In genomic region chr3:89437269-89437668, GRCm38 (mm10) we compare ENCODE assay signal across 8 mouse cellular contexts. TPM values are rescaled to one million over a fixed set of nuclear protein-coding genes. Genes with fewer than 3 reads are reported as not detected.
DNase-seq lines count a peak whose midpoint lies in the region; ATAC-seq and TF ChIP-seq lines count a peak whose summit lies in the region.

No protein-coding gene starts in this region.

- no peaks in the 10 kb centered on the region for H3K9me3 ChIP-seq in heart, embryonic 16.5 days (replicated peaks; ENCODE audit: control insufficient read depth, low read length)
- H3K9me3 ChIP-seq in limb, embryonic 14.5 days (ENCODE audit: control insufficient read depth, low read length) = no peaks in the 10 kb centered on the region
- H3K9me3 ChIP-seq in midbrain, embryonic 16.5 days (replicated peaks; ENCODE audit: control insufficient read depth, low read length, poor library complexity, severe bottlenecking) = no peaks in the 10 kb centered on the region

- no peak for TF ChIP-seq POLR2A in limb, embryonic 14.5 days (IDR thresholded peaks at IDR 0.05; ENCODE audit: borderline replicate concordance, extremely low read depth, insufficient read depth, insufficient read length)

- DNase-seq in left cerebral cortex, postnatal 14 days (ENCODE audit: low spot score in 2 of 2) = peak; percentile 34 to 47
- DNase-seq in left cerebral cortex, postnatal 36 days (ENCODE audit: low spot score in 2 of 2) = no peak
- DNase-seq in limb, embryonic 14.5 days (ENCODE audit: low spot score) = no peak
- no peak for DNase-seq in cerebellum, postnatal 36 days

- intact Hi-C loops in left cerebral cortex, postnatal 14 days (cut with DNase I) = no loop called here
- intact Hi-C loops in left cerebral cortex, postnatal 36 days (cut with DNase I) = no loop called here

- peak overlapping the region; percentile 77 for H3K4me2 ChIP-seq in heart, embryonic 16.5 days (ENCODE audit: low read depth, low read length)
- H3K4me2 ChIP-seq in limb, embryonic 14.5 days (replicated peaks; ENCODE audit: low read depth, low read length, severe bottlenecking) = peak overlapping the region; percentile 60
- H3K4me2 ChIP-seq in midbrain, embryonic 16.5 days (ENCODE audit: low read length) = peak overlapping the region; percentile 39

- peaks cover 16% of the 10 kb centered on the region for H3K36me3 ChIP-seq in heart, embryonic 16.5 days (ENCODE audit: control insufficient read depth, insufficient read depth)
- peaks cover 25% of the 10 kb centered on the region for H3K36me3 ChIP-seq in limb, embryonic 14.5 days (ENCODE audit: control insufficient read depth, insufficient read depth, low read length)
- H3K36me3 ChIP-seq in midbrain, embryonic 16.5 days (ENCODE audit: control insufficient read depth, insufficient read depth, low read length) = peaks cover 22% of the 10 kb centered on the region

- 21% methylated on average over 5 of the region's 5 CpGs for WGBS in heart, embryonic 16.5 days
- whole genome bisulfite sequencing in limb, embryonic 14.5 days = 33% methylated on average over 5 of the region's 5 CpGs
- WGBS in midbrain, embryonic 16.5 days = 19% methylated on average over 5 of the region's 5 CpGs

- H3K4me3 ChIP-seq in heart, embryonic 16.5 days (ENCODE audit: low read length) = peak overlapping the region; percentile 76
- H3K4me3 ChIP-seq in limb, embryonic 14.5 days (replicated peaks; ENCODE audit: low read length) = peak overlapping the region; percentile 46
- no peak overlapping the region for H3K4me3 ChIP-seq in midbrain, embryonic 16.5 days (ENCODE audit: low read depth, low read length)

- peak; percentile 78 for ATAC-seq in activated CD4-positive, CD25-positive, alpha-beta regulatory T cell, adult 4 months
- 0 out of 2 replicates have a peak, but pooled peaks have one; percentile 19 for ATAC-seq in heart, embryonic 16.5 days (replicated peaks; ENCODE audit: extremely low read depth, insufficient read depth, low FRiP score)
- ATAC-seq in limb, embryonic 14.5 days (ENCODE audit: low FRiP score, low read depth) = 0 out of 2 replicates have a peak, but pooled peaks have one; percentile 6
- ATAC-seq in midbrain, embryonic 16.5 days = no peak
- no peak for ATAC-seq in cerebellum, adult (ENCODE audit: insufficient number of reproducible peaks, low FRiP score, low TSS enrichment)

- no peaks in the 10 kb centered on the region for H3K27me3 ChIP-seq in heart, embryonic 16.5 days (ENCODE audit: control insufficient read depth, insufficient read depth, low read length)
- H3K27me3 ChIP-seq in limb, embryonic 14.5 days (ENCODE audit: control insufficient read depth, insufficient read depth, low read length) = no peaks in the 10 kb centered on the region
- no peaks in the 10 kb centered on the region for H3K27me3 ChIP-seq in midbrain, embryonic 16.5 days (ENCODE audit: control insufficient read depth, insufficient read depth, low read depth, low read length)

- H3K9ac ChIP-seq in heart, embryonic 16.5 days (ENCODE audit: low read length) = peak overlapping the region; percentile 79
- H3K9ac ChIP-seq in limb, embryonic 14.5 days (ENCODE audit: low read depth, low read length, severe bottlenecking) = peak overlapping the region; percentile 53
- peak overlapping the region; percentile 1; the same call in 1 of the 2 replicates for H3K9ac ChIP-seq in midbrain, embryonic 16.5 days (ENCODE audit: low read depth, low read length)

- H3K27ac ChIP-seq in heart, embryonic 16.5 days (ENCODE audit: low read length) = peak overlapping the region; percentile 86
- H3K27ac ChIP-seq in limb, embryonic 14.5 days (replicated peaks; ENCODE audit: low read depth, low read length) = no peak overlapping the region
- H3K27ac ChIP-seq in midbrain, embryonic 16.5 days (ENCODE audit: low read length) = no peak overlapping the region

- peaks cover 8% of the 10 kb centered on the region for H3K4me1 ChIP-seq in heart, embryonic 16.5 days (ENCODE audit: control insufficient read depth, insufficient read depth, low read length)
- peaks cover 7% of the 10 kb centered on the region for H3K4me1 ChIP-seq in limb, embryonic 14.5 days (ENCODE audit: control insufficient read depth, insufficient read depth, low read length)
- peaks cover 3% of the 10 kb centered on the region; the same call in 1 of the 2 replicates for H3K4me1 ChIP-seq in midbrain, embryonic 16.5 days (ENCODE audit: control insufficient read depth, insufficient read depth, low read length)

RNA-seq across cellular contexts. Expression of gene Pbxip1, which starts 0.8 kb away (rescaled TPM):
- total RNA-seq in left cerebral cortex, postnatal 14 days (2021) = 10 to 100 TPM; 39.5 to 40.3 TPM
- 10 to 100 TPM; 35.2 to 40.6 TPM for total RNA-seq in left cerebral cortex, postnatal 36 days (2021)
- polyA plus RNA-seq in activated CD4-positive, CD25-positive, alpha-beta regulatory T cell, adult 4 months (2017; shearing (Covaris generic)) = 10 to 100 TPM; 35.6 to 47.3 TPM
- polyA plus RNA-seq in heart, embryonic 16.5 days (2015; fragmentation: Nextera tagmentation; extraction: Ambion mirVana) = 67.5 and 74.8 TPM in 2 replicates
- polyA plus RNA-seq in limb, embryonic 14.5 days (2012; rRNA removed) = 31.4 and 32.8 TPM in 2 replicates
- 17.9 and 21.2 TPM in 2 replicates for polyA plus RNA-seq in limb, embryonic 14.5 days (2014; fragmentation: Nextera tagmentation; extraction: Ambion mirVana)
- 14.4 and 18.5 TPM in 2 replicates for polyA plus RNA-seq in midbrain, embryonic 16.5 days (2015; fragmentation: Nextera tagmentation; extraction: Ambion mirVana)

RNA-seq across cellular contexts. Expression of gene Pygo2, which starts 7.3 kb away (rescaled TPM):
- total RNA-seq in left cerebral cortex, postnatal 14 days (2021) = 10 to 100 TPM; 52.7 to 60.6 TPM
- total RNA-seq in left cerebral cortex, postnatal 36 days (2021) = 10 to 100 TPM; 53.7 to 61.4 TPM
- polyA plus RNA-seq in activated CD4-positive, CD25-positive, alpha-beta regulatory T cell, adult 4 months (2017; shearing (Covaris generic)) = 1 to 10 TPM; 8.6 to 9.6 TPM
- 21.8 and 24.0 TPM in 2 replicates for polyA plus RNA-seq in heart, embryonic 16.5 days (2015; fragmentation: Nextera tagmentation; extraction: Ambion mirVana)
- 83.4 and 121 TPM in 2 replicates for polyA plus RNA-seq in limb, embryonic 14.5 days (2012; rRNA removed)
- 58.3 and 65.3 TPM in 2 replicates for polyA plus RNA-seq in limb, embryonic 14.5 days (2014; fragmentation: Nextera tagmentation; extraction: Ambion mirVana)
- 47.6 and 48.7 TPM in 2 replicates for polyA plus RNA-seq in midbrain, embryonic 16.5 days (2015; fragmentation: Nextera tagmentation; extraction: Ambion mirVana)

RNA-seq across cellular contexts. Expression of gene Pmvk, which starts 17.1 kb away (rescaled TPM):
- total RNA-seq in left cerebral cortex, postnatal 14 days (2021) = 10 to 100 TPM; 33.6 to 36.8 TPM
- total RNA-seq in left cerebral cortex, postnatal 36 days (2021) = 10 to 100 TPM; 32.9 to 33.1 TPM
- 10 to 100 TPM; 31.4 to 41.9 TPM for polyA plus RNA-seq in activated CD4-positive, CD25-positive, alpha-beta regulatory T cell, adult 4 months (2017; shearing (Covaris generic))
- 51.5 and 59.3 TPM in 2 replicates for polyA plus RNA-seq in heart, embryonic 16.5 days (2015; fragmentation: Nextera tagmentation; extraction: Ambion mirVana)
- 41.8 and 47.2 TPM in 2 replicates for polyA plus RNA-seq in limb, embryonic 14.5 days (2012; rRNA removed)
- 46.5 and 52.3 TPM in 2 replicates for polyA plus RNA-seq in limb, embryonic 14.5 days (2014; fragmentation: Nextera tagmentation; extraction: Ambion mirVana)
- polyA plus RNA-seq in midbrain, embryonic 16.5 days (2015; fragmentation: Nextera tagmentation; extraction: Ambion mirVana) = 129 and 142 TPM in 2 replicates

RNA-seq across cellular contexts. Expression of gene Shc1, which starts 19.0 kb away (rescaled TPM):
- 10 to 100 TPM; 12.6 to 14.5 TPM for total RNA-seq in left cerebral cortex, postnatal 14 days (2021)
- total RNA-seq in left cerebral cortex, postnatal 36 days (2021) = 10 to 100 TPM; 10.6 to 16.0 TPM
- 10 to 100 TPM; 29.6 to 43.2 TPM for polyA plus RNA-seq in activated CD4-positive, CD25-positive, alpha-beta regulatory T cell, adult 4 months (2017; shearing (Covaris generic))
- polyA plus RNA-seq in heart, embryonic 16.5 days (2015; fragmentation: Nextera tagmentation; extraction: Ambion mirVana) = 67.7 and 72.3 TPM in 2 replicates
- polyA plus RNA-seq in limb, embryonic 14.5 days (2012; rRNA removed) = 134 and 166 TPM in 2 replicates
- polyA plus RNA-seq in limb, embryonic 14.5 days (2014; fragmentation: Nextera tagmentation; extraction: Ambion mirVana) = 72.5 and 80.0 TPM in 2 replicates
- polyA plus RNA-seq in midbrain, embryonic 16.5 days (2015; fragmentation: Nextera tagmentation; extraction: Ambion mirVana) = 13.2 and 14.9 TPM in 2 replicates

RNA-seq across cellular contexts. Expression of gene Cks1b, which starts 19.1 kb away (rescaled TPM):
- 1 to 10 TPM; 3.5 to 4.0 TPM for total RNA-seq in left cerebral cortex, postnatal 14 days (2021)
- 1 to 10 TPM; 2.1 to 2.3 TPM for total RNA-seq in left cerebral cortex, postnatal 36 days (2021)
- polyA plus RNA-seq in activated CD4-positive, CD25-positive, alpha-beta regulatory T cell, adult 4 months (2017; shearing (Covaris generic)) = 10 to 100 TPM; 70.8 to 92.3 TPM
- 288 and 304 TPM in 2 replicates for polyA plus RNA-seq in heart, embryonic 16.5 days (2015; fragmentation: Nextera tagmentation; extraction: Ambion mirVana)
- 247 and 268 TPM in 2 replicates for polyA plus RNA-seq in limb, embryonic 14.5 days (2012; rRNA removed)
- 473 and 476 TPM in 2 replicates for polyA plus RNA-seq in limb, embryonic 14.5 days (2014; fragmentation: Nextera tagmentation; extraction: Ambion mirVana)
- polyA plus RNA-seq in midbrain, embryonic 16.5 days (2015; fragmentation: Nextera tagmentation; extraction: Ambion mirVana) = 77.1 and 86.2 TPM in 2 replicates

Comparison
In these comparisons a context has a peak if more than half of its experiments do, and no peak if none do; other contexts are left out.
1. DNase-seq: peak in left cerebral cortex, postnatal 14 days (2 of 2); none in left cerebral cortex, postnatal 36 days (0 of 2), limb, embryonic 14.5 days (single experiment) and cerebellum, postnatal 36 days (0 of 2).
2. ATAC-seq: peak in activated CD4-positive, CD25-positive, alpha-beta regulatory T cell, adult 4 months (single experiment), heart, embryonic 16.5 days (single experiment) and limb, embryonic 14.5 days (single experiment); none in midbrain, embryonic 16.5 days (single experiment) and cerebellum, adult (single experiment).
3. H3K9ac ChIP-seq: peak in every context shown above with its lines; median percentile 79 in heart, embryonic 16.5 days; 53 in limb, embryonic 14.5 days; 1 in midbrain, embryonic 16.5 days.
4. Peak in every context shown above with its lines, with median percentiles within 50 percentile points of each other: H3K4me2 ChIP-seq.